In genomic region chr11:96578551-96579283, GRCm38 (mm10) we compare ENCODE assay signal across 8 mouse cellular contexts.
DNase-seq lines count a peak whose midpoint lies in the region; ATAC-seq and TF ChIP-seq lines count a peak whose summit lies in the region.

No protein-coding gene starts in this region.

- TF ChIP-seq EP300 in heart, adult 2 months (IDR thresholded peaks at IDR 0.05; ENCODE audit: insufficient read depth, low read depth, low read length) = no peak

- peak overlapping the region; percentile 18 for H3K4me3 ChIP-seq in heart, embryonic 13.5 days
- H3K4me3 ChIP-seq in heart, adult 2 months = no peak overlapping the region
- H3K4me3 ChIP-seq in forebrain, embryonic 11.5 days (ENCODE audit: low read depth, low read length) = no peak overlapping the region
- peak overlapping the region; percentile 30 for H3K4me3 ChIP-seq in limb, embryonic 10.5 days
- H3K4me3 ChIP-seq in neural tube, embryonic 12.5 days = peak overlapping the region; percentile 16; the same call in 1 of the 2 replicates

- H3K4me2 ChIP-seq in heart, embryonic 13.5 days = peak overlapping the region; percentile 58
- H3K4me2 ChIP-seq in forebrain, embryonic 11.5 days (ENCODE audit: low read depth, low read length, severe bottlenecking) = peak overlapping the region; percentile 40
- H3K4me2 ChIP-seq in neural tube, embryonic 12.5 days (replicated peaks) = peak overlapping the region; percentile 46

- H3K36me3 ChIP-seq in heart, embryonic 13.5 days = no peaks in the 10 kb centered on the region
- no peaks in the 10 kb centered on the region for H3K36me3 ChIP-seq in heart, adult 2 months (ENCODE audit: control insufficient read depth, insufficient read depth, low read length)
- no peaks in the 10 kb centered on the region for H3K36me3 ChIP-seq in forebrain, embryonic 11.5 days (ENCODE audit: control insufficient read depth, insufficient read depth, low read length)
- H3K36me3 ChIP-seq in limb, embryonic 10.5 days = no peaks in the 10 kb centered on the region
- no peaks in the 10 kb centered on the region for H3K36me3 ChIP-seq in neural tube, embryonic 12.5 days

- intact Hi-C loops in heart, adult 2 months (cut with DNase I) = loop anchor here (5.0 kb wide), 1 partner anchor 44 kb away; no protein-coding TSS in a partner anchor

- 0 out of 2 replicates have a peak overlapping the region, but pooled peaks have one; percentile 44 for H3K9ac ChIP-seq in heart, embryonic 13.5 days
- no peak overlapping the region for H3K9ac ChIP-seq in heart, adult 2 months (ENCODE audit: low read depth, low read length)
- H3K9ac ChIP-seq in forebrain, embryonic 11.5 days (ENCODE audit: low read length) = peak overlapping the region; percentile 4; the same call in 1 of the 2 replicates
- H3K9ac ChIP-seq in neural tube, embryonic 12.5 days = peak overlapping the region; percentile 29; the same call in 1 of the 2 replicates

- no peak for TF ChIP-seq POLR2A in heart, adult 2 months (IDR thresholded peaks at IDR 0.05; ENCODE audit: insufficient read depth, low read depth, low read length)

- WGBS in heart, embryonic 13.5 days = 28% methylated on average over 25 of the region's 25 CpGs
- 31% methylated on average over 25 of the region's 25 CpGs for WGBS in heart, adult 2 months
- 16% methylated on average over 25 of the region's 25 CpGs for WGBS in forebrain, embryonic 11.5 days
- 8% methylated on average over 25 of the region's 25 CpGs for WGBS in limb, embryonic 10.5 days
- WGBS in neural tube, embryonic 12.5 days = 3% methylated on average over 25 of the region's 25 CpGs

- no peaks in the 10 kb centered on the region for H3K79me2 ChIP-seq in heart, adult 2 months (replicated peaks; ENCODE audit: control insufficient read depth, insufficient read depth, low read length)

- H3K27ac ChIP-seq in heart, embryonic 13.5 days (replicated peaks) = no peak overlapping the region
- H3K27ac ChIP-seq in heart, adult 2 months = no peak overlapping the region
- no peak overlapping the region for H3K27ac ChIP-seq in forebrain, embryonic 11.5 days (ENCODE audit: low read depth, low read length)
- no peak overlapping the region for H3K27ac ChIP-seq in limb, embryonic 10.5 days
- H3K27ac ChIP-seq in neural tube, embryonic 12.5 days = peak overlapping the region; percentile 86

- ATAC-seq in heart, embryonic 13.5 days (ENCODE audit: extremely low read depth, insufficient number of reproducible peaks, low FRiP score, low TSS enrichment) = no peak
- ATAC-seq in forebrain, embryonic 11.5 days (replicated peaks; ENCODE audit: low FRiP score) = peak; percentile 44; the same call in 1 of the 2 replicates
- ATAC-seq in neural tube, embryonic 12.5 days (ENCODE audit: low FRiP score, low read depth) = peak; percentile 80

- no peak for DNase-seq in heart, adult 2 months
- DNase-seq in forebrain, embryonic 11.5 days (ENCODE audit: low spot score) = peak; percentile 55
- peak; percentile 63 for DNase-seq in limb, embryonic 10.5 days (ENCODE audit: low spot score)
- DNase-seq in testis, postnatal 10 days (ENCODE audit: low spot score) = no peak
- no peak for DNase-seq in spleen, postnatal 36 days (ENCODE audit: low spot score in 2 of 2)
- no peak for DNase-seq in thymus, adult 18-20 months

- no peak for TF ChIP-seq CTCF in heart, adult 2 months (IDR thresholded peaks at IDR 0.05)

- peaks cover 8% of the 10 kb centered on the region for H3K4me1 ChIP-seq in heart, embryonic 13.5 days
- no peaks in the 10 kb centered on the region for H3K4me1 ChIP-seq in heart, adult 2 months (ENCODE audit: control insufficient read depth, insufficient read depth, low read length)
- 0 out of 2 replicates have a peak, but pooled peaks cover 7% of the 10 kb centered on the region for H3K4me1 ChIP-seq in forebrain, embryonic 11.5 days (replicated peaks; ENCODE audit: control insufficient read depth, insufficient read depth, low read length)
- peaks cover 44% of the 10 kb centered on the region for H3K4me1 ChIP-seq in limb, embryonic 10.5 days
- H3K4me1 ChIP-seq in neural tube, embryonic 12.5 days = peaks cover 52% of the 10 kb centered on the region

- H3K27me3 ChIP-seq in heart, embryonic 13.5 days (replicated peaks) = peaks cover 68% of the 10 kb centered on the region
- H3K27me3 ChIP-seq in heart, adult 2 months (ENCODE audit: control insufficient read depth, insufficient read depth, low read length) = peaks cover 3% of the 10 kb centered on the region; the same call in 1 of the 2 replicates
- no peaks in the 10 kb centered on the region; the same call in 1 of the 2 replicates for H3K27me3 ChIP-seq in forebrain, embryonic 11.5 days (ENCODE audit: control insufficient read depth, insufficient read depth, low read length)
- H3K27me3 ChIP-seq in limb, embryonic 10.5 days (ENCODE audit: low read depth, poor library complexity, severe bottlenecking) = peaks cover 13% of the 10 kb centered on the region
- H3K27me3 ChIP-seq in neural tube, embryonic 12.5 days (replicated peaks) = no peaks in the 10 kb centered on the region

- no peaks in the 10 kb centered on the region for H3K9me3 ChIP-seq in heart, embryonic 13.5 days
- no peaks in the 10 kb centered on the region for H3K9me3 ChIP-seq in forebrain, embryonic 11.5 days (ENCODE audit: control insufficient read depth, low read length)
- no peaks in the 10 kb centered on the region for H3K9me3 ChIP-seq in limb, embryonic 10.5 days (replicated peaks)
- no peaks in the 10 kb centered on the region for H3K9me3 ChIP-seq in neural tube, embryonic 12.5 days

Comparison
In these comparisons a context has a peak if more than half of its experiments do, and no peak if none do; other contexts are left out.
1. H3K4me3 ChIP-seq: peak in heart, embryonic 13.5 days (single experiment), limb, embryonic 10.5 days (single experiment) and neural tube, embryonic 12.5 days (single experiment); none in heart, adult 2 months (single experiment) and forebrain, embryonic 11.5 days (single experiment).
2. DNase-seq: peak in forebrain, embryonic 11.5 days (single experiment) and limb, embryonic 10.5 days (single experiment); none in heart, adult 2 months (0 of 2), testis, postnatal 10 days (single experiment), spleen, postnatal 36 days (0 of 2) and thymus, adult 18-20 months (0 of 2).
3. Peak in every context shown above with its lines, with median percentiles within 50 percentile points of each other: H3K4me2 ChIP-seq.